Mouse (Mus musculus) R1 (cell line): ENCODE measurements at regions not wholly inside any gene's neighbourhood (a gene's known extent, or its start where the extent isn't known, plus 50 kb on each side); places are given as distances from the start of the nearest gene placed in this dataset.

Source experiments
- DNase-seq: peaks from one replicate; pipeline ENCODE4 v3.0.0-alpha.2; 2018; ENCODE audit warnings: low read depth, low spot score

DNA sequence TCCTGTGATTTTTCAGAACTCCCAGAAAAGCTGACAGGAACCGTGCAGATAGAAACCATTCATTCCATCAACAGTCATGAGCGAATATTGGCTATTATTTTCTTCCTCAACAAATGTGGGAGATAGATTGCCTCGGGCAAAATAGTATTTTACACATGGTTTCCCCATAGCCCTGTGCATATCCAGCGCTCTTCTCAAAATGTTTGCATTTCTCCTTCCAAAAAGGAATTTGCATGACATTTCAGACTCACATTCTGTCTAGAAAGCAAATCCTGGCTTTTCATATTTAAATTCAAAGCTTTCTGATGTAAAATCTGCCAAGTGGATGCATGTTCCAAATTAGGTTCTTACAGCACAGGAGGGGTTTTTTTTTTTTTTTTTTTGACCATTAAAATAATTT is 82.2 kb upstream of the Zfhx3 start:
- DNase-seq, result peak; percentile 66

DNA sequence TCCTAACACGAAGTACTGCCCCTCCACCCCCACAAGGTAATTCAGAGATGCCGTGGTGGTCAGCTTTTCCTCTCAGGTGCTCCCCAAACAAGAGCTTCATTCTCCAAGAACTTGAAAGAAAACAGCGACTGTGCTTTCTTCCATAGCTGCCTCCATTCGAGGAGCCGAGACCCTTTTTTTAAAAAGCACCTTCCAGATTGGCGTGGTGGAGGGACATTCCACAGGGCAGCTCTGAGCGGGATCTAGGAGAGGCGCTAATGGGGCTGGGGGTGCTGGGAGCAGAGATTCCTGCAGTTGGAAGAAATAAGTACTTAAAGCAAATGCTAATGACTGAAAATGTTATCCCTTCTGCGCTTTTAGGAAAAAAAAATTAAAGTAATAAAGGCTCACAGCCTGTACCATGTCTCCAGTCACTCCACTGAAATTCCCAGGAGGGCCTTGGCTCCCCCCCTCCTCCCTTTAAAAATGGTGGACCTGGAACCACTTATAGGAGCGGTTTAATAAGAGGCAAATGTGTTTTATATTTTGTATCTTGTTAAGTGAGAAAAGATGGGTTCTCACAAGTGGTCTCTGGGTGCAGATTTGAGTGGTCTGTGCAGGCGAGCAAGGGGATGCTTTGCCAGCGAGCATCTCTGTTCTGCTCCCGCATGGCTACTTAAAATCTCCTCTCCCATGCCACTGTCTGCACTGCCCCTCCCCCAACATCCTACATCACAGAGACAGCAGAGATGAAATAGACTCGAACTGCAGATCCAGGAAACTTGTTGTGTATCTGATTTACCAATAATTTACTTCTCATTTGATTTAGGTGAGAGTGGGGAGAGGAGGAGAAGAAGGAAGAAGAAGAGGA is 77.4 kb upstream of the Zfhx3 start:
- no peak for DNase-seq

DNA sequence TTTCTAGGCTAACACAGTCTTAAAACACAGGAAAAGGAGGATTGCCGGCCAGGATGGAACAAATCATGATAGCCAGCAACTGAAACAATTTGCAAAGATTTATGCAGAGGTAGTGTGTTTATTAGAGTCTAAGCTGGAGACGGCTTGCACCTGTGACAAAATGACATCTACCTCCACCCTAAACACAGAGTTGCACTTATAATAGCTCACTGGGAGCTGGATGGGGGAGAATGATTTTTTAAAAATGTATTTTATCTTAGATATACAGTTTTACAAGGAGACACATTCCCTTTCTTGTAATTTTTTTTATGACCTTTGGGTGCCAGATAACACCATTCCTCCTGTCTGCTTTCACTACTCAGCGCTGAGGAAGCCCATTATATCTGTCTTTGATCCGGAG is 76.7 kb upstream of the Zfhx3 start:
- no peak for DNase-seq

GRCm38 (mm10) chr8:107871718-107872117 is 70.7 kb upstream of the Zfhx3 start:
- DNase-seq, result no peak

- no peak for DNase-seq
Measured at GRCm38 (mm10) chr8:107872121-107872520, 70.3 kb upstream of the Zfhx3 start.

DNA sequence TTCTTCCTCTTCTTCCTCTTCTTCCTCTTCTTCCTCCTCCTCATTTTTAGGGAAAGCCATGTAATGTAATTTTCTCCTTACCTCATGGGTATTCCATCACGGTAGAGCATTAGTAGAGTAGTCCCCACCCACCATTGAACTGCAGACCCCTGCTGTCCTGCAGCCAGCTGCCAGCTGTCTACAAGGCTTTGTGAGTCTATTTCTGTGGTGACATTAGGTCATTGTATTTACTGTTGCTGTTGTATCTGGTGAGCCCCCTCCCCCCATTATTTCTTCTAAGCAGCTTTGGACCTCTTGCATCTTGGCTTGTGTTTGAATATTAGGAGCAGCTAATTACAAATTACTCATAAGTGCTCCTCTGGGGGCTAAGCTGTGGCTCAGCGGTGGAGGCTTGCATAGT is 66.0 kb upstream of the Zfhx3 start:
- DNase-seq, result peak; percentile 67

DNA sequence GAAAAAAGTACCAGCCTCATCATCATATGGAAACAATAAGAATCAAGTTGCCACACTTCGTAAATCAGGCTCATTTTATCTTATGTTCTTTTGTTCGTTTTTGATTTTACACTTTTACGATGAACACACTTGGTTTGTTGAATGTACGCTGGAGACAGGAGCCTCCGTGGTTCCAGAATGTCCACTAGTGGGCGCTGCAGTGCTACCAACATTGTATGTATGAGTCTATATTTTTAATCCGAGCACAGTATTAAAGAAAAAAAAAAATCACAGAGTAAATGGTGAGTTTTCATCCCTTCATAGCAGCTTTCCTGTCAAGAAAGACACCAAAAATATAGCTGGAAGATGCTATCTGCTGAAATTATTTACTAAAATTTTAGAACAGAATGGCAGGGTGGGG is 60.6 kb upstream of the Zfhx3 start:
- peak; percentile 58 for DNase-seq

- DNase-seq, result no peak
Measured at GRCm38 (mm10) chr8:107885547-107885946, 56.9 kb upstream of the Zfhx3 start.

- no peak for DNase-seq
Measured at GRCm38 (mm10) chr8:107885971-107886370, 56.5 kb upstream of the Zfhx3 start.

- peak; percentile 87 for DNase-seq
Measured at GRCm38 (mm10) chr8:107886516-107887253, 55.8 kb upstream of the Zfhx3 start.

GRCm38 (mm10) chr8:107887333-107887732 is 55.1 kb upstream of the Zfhx3 start:
- no peak for DNase-seq

DNA sequence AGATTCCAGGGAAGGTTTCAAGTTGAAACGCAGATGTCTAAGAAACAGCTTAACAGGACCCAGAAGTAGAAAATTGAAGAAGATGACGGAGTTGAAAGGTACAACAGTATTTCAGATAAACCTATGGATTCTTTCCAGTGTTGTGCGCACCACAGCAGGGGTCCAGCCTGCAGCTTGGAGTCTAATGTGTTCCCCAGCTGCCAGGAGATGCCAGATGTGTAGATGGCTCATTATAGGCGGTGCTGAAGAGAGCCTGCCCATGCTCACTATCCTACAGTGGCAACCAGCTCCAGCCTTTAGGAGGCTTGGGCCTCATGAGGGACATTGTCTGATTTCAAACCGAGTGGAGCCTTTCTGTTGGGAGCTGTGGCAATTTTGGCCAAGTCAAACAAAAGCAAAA is 51.5 kb upstream of the Zfhx3 start:
- no peak for DNase-seq
